Mouse (Mus musculus) spleen, postnatal 14 days (tissue): ENCODE results near the gene Fkbp10.
A peak's percentile ranks its signal among the peaks of the same experiment; 100 is the strongest.

Experiments
- DNase-seq, 2 experiments: peaks; one replicate each; pipeline ENCODE4 v3.0.0; 2021 to 2022; ENCODE audit warnings: low spot score in 2 of 2

Gene Fkbp10

GRCm38 (mm10) chr11:100394353-100395074 lies 21.0 kb upstream of the Fkbp10 start:
- DNase-seq: no peak

GRCm38 (mm10) chr11:100395200-100395599 lies 20.3 kb upstream of the Fkbp10 start:
- DNase-seq: no peak

GRCm38 (mm10) chr11:100395861-100396631 lies 19.5 kb upstream of the Fkbp10 start:
- no peak for DNase-seq

GRCm38 (mm10) chr11:100396886-100397599 lies 18.5 kb upstream of the Fkbp10 start:
- DNase-seq: peak in 1 of 2 experiments; percentile 45

GRCm38 (mm10) chr11:100397600-100398389 lies 17.7 kb upstream of the Fkbp10 start, which contains the start of gene Jup:
Gene Jup, minus strand, starts transcription at chr11:100397763.
- peak; percentile 87 to 91 for DNase-seq

GRCm38 (mm10) chr11:100398517-100398916 lies 17.0 kb upstream of the Fkbp10 start:
- no peak for DNase-seq

GRCm38 (mm10) chr11:100399320-100399719 lies 16.2 kb upstream of the Fkbp10 start:
- DNase-seq: no peak

GRCm38 (mm10) chr11:100399727-100400538 lies 15.6 kb upstream of the Fkbp10 start:
- no peak for DNase-seq

GRCm38 (mm10) chr11:100400842-100401241 lies 14.7 kb upstream of the Fkbp10 start:
- DNase-seq: no peak

GRCm38 (mm10) chr11:100402240-100402639 lies 13.3 kb upstream of the Fkbp10 start:
- DNase-seq: no peak

- no peak for DNase-seq
These were observed 12.8 kb upstream of the Fkbp10 start for GRCm38 (mm10) chr11:100402682-100403081.

GRCm38 (mm10) chr11:100403445-100404134 lies 11.9 kb upstream of the Fkbp10 start:
- DNase-seq: no peak

- no peak for DNase-seq
These were observed 10.9 kb upstream of the Fkbp10 start for GRCm38 (mm10) chr11:100404456-100405074.

- DNase-seq: no peak
These were observed 9.2 kb upstream of the Fkbp10 start for GRCm38 (mm10) chr11:100406273-100406672.

GRCm38 (mm10) chr11:100406995-100407705 lies 8.3 kb upstream of the Fkbp10 start:
- DNase-seq: no peak

- DNase-seq: peak in 1 of 2 experiments; percentile 41
These were observed 7.2 kb upstream of the Fkbp10 start for GRCm38 (mm10) chr11:100408076-100408834.

- no peak for DNase-seq
These were observed 6.5 kb upstream of the Fkbp10 start for GRCm38 (mm10) chr11:100408835-100409462.

- no peak for DNase-seq
These were observed 5.8 kb upstream of the Fkbp10 start for GRCm38 (mm10) chr11:100409686-100410085.
